ENCODE assay signal across 8 mouse cellular contexts in genomic region chr7:113251001-113251400, GRCm38 (mm10). TPM values are rescaled to one million over a fixed set of nuclear protein-coding genes. Genes with fewer than 3 reads are reported as not detected.
DNase-seq lines count a peak whose midpoint lies in the region; ATAC-seq and TF ChIP-seq lines count a peak whose summit lies in the region.

No protein-coding gene starts in this region.

- intact Hi-C loops in heart, postnatal 14 days (cut with DNase I) = loop anchor here (2.0 to 5.0 kb wide), 2 partner anchors 42 to 334 kb away; no protein-coding TSS in a partner anchor

- peaks cover 29% of the 10 kb centered on the region for H3K4me1 ChIP-seq in lung, adult 2 months (ENCODE audit: control insufficient read depth, insufficient read depth, low read length)
- H3K4me1 ChIP-seq in lung, postnatal 0 days (ENCODE audit: insufficient read depth, low read depth, low read length) = peaks cover 37% of the 10 kb centered on the region

- no peak overlapping the region for H3K4me2 ChIP-seq in lung, postnatal 0 days (replicated peaks; ENCODE audit: low read depth, low read length)

- peak; percentile 83 for ATAC-seq in lung, postnatal 0 days

- no peak for TF ChIP-seq POLR2A in lung, adult 2 months (IDR thresholded peaks at IDR 0.05; ENCODE audit: borderline replicate concordance, extremely low read depth, low read depth, low read length)

- H3K9me3 ChIP-seq in lung, postnatal 0 days (ENCODE audit: low read length) = no peaks in the 10 kb centered on the region

- H3K4me3 ChIP-seq in lung, adult 2 months (replicated peaks; ENCODE audit: extremely low read depth, low read depth, low read length) = no peak overlapping the region
- H3K4me3 ChIP-seq in lung, postnatal 0 days (ENCODE audit: low read depth, low read length) = no peak overlapping the region

- TF ChIP-seq EP300 in lung, postnatal 0 days (IDR thresholded peaks at IDR 0.05) = no peak

- WGBS in lung, adult 2 months = 38% methylated on average over 3 of the region's 3 CpGs
- 45% methylated on average over 3 of the region's 3 CpGs for WGBS in lung, postnatal 0 days

- no peaks in the 10 kb centered on the region for H3K36me3 ChIP-seq in lung, postnatal 0 days (ENCODE audit: insufficient read depth, low read length)

- H3K27me3 ChIP-seq in lung, postnatal 0 days (replicated peaks; ENCODE audit: insufficient read depth, low read length) = no peaks in the 10 kb centered on the region

- H3K9ac ChIP-seq in lung, postnatal 0 days (replicated peaks; ENCODE audit: low read depth) = no peak overlapping the region

- peak; percentile 79 to 82 for DNase-seq in lung, adult 18-20 months
- DNase-seq in lung, adult 2 months = no peak
- DNase-seq in cerebellum, postnatal 10 days = peak; percentile 83 to 84
- DNase-seq in heart, postnatal 14 days = peak; percentile 36 to 63
- DNase-seq in lung, postnatal 0 days (ENCODE audit: low spot score) = peak; percentile 90
- DNase-seq in spleen, postnatal 4 days (ENCODE audit: low spot score in 2 of 2) = no peak
- DNase-seq in B cell, adult 2 months = no peak
- no peak for DNase-seq in embryo, embryonic 11 days

- H3K27ac ChIP-seq in lung, postnatal 0 days (ENCODE audit: low read length) = peak overlapping the region; percentile 28

- no peak for TF ChIP-seq CTCF in lung, adult 2 months (IDR thresholded peaks at IDR 0.05; ENCODE audit: insufficient read depth, low read length)
- TF ChIP-seq CTCF in lung, postnatal 0 days (IDR thresholded peaks at IDR 0.05) = no peak

RNA-seq across cellular contexts. Expression of gene Arntl, which starts 43.7 kb away (rescaled TPM):
- 4.6 and 15.8 TPM in 2 replicates for polyA plus RNA-seq in lung, adult 2 months (2012; rRNA removed)
- 1 to 10 TPM; 8.6 to 9.6 TPM for total RNA-seq in heart, postnatal 14 days (2021)
- 12.7 and 13.4 TPM in 2 replicates for polyA plus RNA-seq in lung, postnatal 0 days (2015; fragmentation: Nextera tagmentation; extraction: Ambion mirVana)

Comparison
In these comparisons a context has a peak if more than half of its experiments do, and no peak if none do; other contexts are left out.
1. DNase-seq: peak in lung, adult 18-20 months (2 of 2), cerebellum, postnatal 10 days (2 of 2), heart, postnatal 14 days (2 of 2) and lung, postnatal 0 days (single experiment); none in lung, adult 2 months (single experiment), spleen, postnatal 4 days (0 of 2), B cell, adult 2 months (0 of 2) and embryo, embryonic 11 days (single experiment).